Mouse (Mus musculus): Measurements from ENCODE around the gene Erich2.
A peak's percentile ranks its signal among the peaks of the same experiment; 100 is the strongest.

Gene Erich2

DNA sequence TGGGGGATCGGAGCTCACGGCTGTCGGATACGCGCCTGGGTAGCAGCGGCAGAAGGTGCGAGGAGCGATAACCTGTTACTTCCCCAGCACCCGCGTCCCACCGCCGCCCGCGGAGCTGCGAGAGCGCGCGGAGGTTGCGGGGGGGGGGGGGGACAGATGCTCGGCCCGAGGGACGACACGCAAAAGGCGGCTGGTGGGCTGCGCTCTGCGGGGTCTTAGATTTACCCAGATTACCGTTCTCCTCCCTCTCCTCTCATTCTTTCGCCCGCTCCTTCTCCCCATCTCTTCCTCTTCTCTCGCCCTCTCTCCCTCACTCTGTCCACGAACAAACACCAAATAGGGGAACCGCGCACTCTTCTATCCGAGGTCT lies 54.0 kb downstream of the Erich2 start:
- no peak for DNase-seq (ENCODE audit: low read depth)

DNA sequence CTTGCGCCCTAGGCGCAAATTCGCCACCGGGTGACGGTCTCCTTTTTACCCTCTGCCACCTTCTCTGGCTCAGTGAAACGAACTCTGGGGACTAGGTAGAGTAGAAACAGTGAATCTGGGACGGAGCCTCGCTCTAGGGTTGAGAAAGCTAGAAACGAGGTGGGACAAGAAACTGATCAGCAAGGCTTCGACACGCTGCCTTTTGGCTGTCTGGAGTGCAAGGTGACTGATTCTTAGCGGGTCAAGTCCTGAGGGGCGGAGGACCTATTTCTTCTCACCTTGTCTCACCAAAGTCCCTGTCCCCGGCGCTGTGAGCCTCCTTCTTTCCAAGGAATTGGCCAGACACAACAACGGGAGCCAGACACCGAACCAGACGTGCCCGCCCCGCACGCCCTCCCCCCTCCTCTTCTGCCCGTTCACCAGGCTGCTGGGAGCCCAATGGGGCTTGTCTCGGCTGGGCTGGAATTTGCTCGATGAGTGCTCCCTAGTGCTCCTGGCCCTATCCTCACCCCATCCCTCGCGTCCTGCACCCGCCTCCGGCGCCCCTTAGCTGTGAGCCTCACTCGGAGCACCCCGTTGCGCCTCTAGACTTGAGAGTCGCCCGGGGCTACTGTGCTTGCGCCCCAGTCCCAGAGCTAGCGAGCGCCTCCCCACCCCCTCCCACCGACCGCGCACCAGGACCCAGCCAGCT lies 54.5 kb downstream of the Erich2 start:
- no peak for DNase-seq (ENCODE audit: low read depth)

DNA sequence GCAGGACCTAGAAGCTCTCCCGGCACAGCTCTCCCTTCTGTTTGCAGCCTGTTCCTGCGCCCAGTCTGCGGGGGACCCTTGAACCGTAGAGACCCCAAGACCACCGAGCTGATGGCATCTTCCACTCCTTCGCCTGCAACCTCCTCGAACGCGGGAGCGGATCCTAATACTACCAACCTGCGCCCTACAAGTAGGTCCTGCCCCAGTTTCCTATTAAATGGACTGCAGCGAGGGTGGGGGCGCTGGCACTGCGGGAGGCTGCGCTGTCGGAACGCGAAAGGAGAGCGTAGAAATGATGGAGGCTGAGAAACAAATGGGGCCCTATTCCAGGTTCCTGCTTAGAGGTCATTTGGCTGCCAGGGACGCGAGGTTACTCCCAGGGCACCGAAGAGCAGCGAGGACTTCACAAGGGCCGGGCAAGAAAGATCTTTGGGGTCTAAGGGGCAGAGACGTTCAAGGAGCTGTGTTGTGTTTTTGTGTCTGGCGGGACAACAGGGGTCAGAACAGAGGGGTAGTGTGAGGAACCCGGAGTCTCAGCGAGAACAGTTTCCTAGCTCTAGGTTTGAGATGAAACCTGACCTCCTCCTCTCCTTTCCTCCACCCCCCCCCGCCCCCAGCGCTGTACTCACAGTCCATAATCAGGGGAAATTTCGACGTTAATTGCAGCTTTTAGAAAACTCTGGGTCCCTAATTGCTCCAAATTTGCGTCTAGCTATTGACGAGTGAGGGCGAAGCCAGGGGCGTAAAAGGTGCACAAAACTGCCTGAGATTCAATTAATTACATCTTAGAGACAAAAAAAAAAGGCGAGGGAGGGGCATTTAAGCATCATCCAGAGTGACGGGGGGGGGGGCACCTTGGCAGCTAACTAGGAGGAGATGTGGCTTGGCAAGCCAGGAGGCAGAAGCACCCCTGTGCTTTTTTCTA lies 55.4 kb downstream of the Erich2 start:
- DNase-seq (ENCODE audit: low read depth): no peak

DNA sequence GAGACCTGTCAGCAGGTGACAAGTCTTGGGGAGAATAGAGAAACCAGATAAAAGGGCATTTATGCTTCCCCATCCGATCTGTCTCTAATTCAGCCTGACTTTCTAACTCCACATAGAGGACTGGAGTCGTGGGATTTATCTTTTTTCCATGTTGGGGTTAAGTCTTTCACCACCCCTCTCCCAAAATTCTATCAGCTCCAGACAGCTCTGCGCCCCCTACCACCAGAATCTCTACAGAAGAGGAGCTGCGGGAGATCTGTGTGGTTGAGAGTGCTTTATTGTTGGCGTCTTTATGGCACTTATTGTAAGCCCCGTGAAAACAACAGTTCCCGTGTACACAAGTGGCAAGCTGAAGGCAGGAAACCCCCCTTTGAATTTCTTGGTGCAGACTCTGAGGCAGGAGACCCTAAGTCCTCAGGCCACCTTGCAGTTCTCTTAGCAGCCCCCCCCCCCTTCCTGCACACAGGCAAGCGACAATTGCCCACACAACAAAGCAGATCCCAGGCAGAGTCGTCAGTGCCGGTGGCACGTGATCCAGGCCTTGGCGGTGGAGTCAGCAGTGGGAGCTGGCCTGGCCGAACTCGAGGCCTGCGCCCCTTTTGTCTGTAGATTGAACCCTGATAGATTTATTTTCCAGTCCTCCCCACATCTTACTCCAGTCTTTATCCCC lies 56.2 kb downstream of the Erich2 start:
- DNase-seq (ENCODE audit: low read depth): no peak

DNA sequence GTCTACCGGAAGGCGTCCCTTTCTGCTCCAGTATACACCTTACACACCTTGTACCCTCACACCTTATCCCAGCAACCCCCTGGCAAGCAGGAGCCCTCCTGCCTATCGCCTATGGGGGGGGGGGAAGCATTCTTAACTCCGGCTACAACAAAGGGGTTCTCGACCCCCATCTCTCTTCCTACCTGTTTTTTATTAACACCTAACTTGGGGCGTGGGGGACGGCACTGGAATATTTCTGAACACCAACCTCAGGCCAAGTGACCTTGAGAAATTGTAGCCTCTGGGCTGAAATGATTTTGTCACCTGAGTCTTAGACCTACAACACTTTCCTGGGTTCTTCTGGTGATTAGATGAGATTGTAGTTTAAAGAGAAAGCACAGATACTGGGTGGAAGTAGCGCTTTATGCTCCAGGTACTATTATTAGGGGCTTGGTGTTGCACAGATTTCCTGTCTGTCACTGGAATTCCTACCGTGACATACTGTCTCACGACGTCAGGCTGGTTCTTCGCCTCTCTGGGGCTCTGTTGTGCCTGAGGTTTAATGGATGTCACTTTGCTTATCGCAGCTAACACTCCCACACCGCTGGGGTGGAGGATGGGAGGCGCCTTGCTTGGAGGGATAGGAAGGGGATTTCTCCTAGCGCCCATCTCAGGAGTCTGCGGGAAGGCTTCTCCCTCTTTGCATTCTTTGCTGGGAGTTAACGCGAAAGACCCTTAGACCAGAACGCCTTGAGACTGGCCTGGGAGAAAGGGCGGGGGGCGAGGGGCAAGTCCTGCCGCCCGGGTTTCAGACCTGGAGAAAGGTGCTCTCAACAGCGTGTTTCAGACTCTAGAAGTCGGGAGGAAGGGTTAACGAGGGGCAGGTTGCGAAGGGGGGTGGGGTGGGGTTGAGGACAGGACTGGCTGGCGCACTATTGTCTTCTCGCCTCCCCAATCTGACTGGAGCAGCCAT lies 57.3 kb downstream of the Erich2 start:
- no peak for DNase-seq (ENCODE audit: low read depth)

DNA sequence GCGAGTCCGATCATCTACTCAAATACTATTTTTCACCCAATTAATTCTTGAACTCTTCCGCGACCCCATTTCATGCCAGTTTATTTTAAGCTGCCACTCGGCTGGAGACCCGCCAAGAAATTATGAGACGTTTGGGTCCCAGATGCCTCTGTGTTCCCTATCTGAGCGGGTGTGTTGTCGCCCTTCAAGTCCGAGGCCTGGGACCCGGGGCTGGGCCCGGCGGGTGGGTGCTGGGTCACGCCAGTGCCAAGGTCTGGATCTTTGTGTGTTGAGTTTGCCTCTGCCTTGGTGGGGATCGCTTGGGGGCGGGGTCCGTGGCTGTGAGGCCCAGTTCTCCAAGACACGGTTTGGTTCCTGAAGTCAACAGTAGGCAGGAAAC lies 58.0 kb downstream of the Erich2 start:
- DNase-seq (ENCODE audit: low read depth): no peak

DNA sequence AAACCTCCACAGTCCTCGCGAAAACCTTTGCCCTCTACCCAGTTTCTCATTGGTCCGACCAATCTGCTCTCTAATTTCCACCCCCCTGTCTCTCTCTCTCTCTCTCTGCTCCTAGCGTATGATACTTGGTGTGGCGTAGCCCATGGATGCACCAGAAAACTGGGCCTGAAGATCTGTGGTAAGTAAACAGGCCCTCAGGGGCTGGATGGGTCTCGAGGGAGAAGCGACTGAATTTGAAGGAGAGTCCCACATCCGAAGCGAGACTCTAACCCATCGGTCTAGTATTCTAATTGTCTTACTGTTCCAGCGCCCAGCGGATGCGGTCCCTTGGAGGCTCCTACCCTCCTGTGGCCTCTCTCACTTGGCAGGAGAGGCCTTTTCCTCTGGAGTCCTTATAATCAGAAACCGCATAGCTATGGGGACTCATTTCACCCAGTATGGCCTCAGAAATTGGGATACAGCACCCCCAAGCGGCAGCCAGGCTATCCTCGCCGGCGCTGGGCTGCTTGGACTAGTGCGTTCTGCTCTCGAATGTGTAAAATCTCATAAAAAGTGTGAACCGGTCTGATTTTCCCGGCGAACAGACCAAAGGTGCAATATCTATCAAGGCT lies 58.6 kb downstream of the Erich2 start:
- peak; percentile 19 for DNase-seq (ENCODE audit: low read depth)

DNA sequence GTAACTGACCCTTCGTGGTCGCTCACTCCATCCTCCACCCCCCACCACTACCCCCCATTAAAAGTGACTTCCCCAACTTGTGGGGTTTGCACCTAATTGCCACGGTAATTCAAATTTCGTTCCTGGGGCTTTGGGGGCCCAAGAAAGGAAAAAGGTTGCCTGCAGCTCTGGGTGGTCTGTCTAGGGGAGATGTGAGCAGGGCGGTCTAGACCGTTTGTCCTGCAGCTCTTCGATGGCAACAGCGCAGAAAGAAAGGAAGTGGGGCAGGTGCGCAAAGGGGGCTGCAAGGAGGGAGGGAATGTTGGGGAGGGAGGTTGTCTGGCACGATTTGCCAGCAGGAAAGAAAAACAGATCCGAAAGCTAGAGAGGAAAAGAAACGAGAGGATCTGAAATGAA lies 59.1 kb downstream of the Erich2 start:
- no peak for DNase-seq (ENCODE audit: low read depth)

DNA sequence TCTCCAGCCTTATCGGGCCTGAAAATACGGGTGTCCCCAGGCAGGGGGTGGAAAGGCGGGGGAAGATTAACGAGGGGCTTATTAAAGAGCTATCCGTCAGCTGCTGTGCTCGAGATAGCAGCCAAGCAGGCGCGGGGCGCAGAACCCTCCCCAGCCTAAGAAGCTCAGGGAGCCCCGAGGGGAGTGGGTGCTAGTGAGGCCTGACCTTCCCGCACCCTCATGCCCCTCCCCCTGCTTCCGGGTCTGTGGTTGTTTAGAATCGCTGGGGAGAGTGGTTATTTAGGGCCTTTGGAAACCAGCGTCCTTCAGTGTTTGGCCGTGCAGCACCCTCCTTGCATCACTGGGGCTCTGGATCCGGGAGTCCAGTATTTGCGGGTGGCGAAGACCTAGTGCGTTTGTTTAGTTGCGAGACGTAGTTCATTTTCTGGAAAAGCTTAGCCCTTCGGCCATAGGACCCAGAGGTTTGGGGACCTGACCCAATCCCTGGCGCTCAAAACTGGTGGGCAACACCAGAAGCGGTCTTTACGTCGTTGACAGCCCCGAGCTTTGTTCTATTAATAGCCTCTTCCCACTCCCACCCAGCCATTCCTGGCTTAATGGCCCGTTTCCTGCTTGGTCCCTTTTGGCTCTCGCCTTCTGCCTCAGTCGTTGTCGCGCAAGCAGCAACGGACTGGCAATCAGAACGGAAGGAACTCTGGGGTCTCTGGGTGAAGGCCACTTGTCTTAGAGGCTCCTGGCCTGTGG lies 59.8 kb downstream of the Erich2 start:
- no peak for DNase-seq (ENCODE audit: low read depth)

DNA sequence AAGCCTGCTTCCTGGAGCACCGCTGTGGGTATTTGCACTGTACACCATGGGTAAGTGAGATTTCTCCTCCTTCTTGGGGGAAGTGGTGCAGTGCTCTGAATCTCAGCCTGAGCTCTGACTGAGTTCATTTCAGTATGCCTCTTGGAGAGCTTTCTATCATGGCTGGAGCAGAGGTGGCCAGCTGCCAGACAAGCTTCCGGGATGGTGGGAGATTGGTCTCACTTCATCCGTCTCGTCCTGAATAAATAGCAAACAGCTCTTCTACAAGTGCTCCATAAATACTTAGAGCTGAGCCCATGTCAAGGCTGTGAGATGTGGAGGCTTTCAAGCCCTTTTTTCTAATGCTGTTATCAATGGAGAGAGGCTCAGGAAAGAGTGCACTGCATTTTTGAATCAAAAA lies 63.1 kb downstream of the Erich2 start:
- DNase-seq (ENCODE audit: low read depth): no peak

DNA sequence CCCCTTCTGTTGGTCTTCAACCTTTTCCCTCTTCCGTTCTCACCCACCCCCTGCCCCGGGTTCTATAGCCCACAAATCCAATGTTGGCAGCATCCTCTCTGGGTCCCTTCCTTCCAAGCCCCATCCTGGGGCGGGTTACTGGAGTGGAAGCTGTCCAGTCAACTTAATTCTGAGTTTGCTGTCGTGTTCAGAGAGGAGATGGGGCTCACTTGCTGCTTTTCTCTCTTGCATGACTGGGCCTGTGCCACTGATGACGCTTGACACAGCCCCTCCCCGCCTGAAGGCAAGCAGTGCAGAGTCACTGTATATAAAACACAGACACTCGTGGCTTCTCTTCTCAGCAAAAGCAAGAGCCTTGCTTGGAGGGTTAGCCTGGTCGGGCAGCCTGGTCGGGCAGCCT lies 63.6 kb downstream of the Erich2 start:
- no peak for DNase-seq (ENCODE audit: low read depth)

DNA sequence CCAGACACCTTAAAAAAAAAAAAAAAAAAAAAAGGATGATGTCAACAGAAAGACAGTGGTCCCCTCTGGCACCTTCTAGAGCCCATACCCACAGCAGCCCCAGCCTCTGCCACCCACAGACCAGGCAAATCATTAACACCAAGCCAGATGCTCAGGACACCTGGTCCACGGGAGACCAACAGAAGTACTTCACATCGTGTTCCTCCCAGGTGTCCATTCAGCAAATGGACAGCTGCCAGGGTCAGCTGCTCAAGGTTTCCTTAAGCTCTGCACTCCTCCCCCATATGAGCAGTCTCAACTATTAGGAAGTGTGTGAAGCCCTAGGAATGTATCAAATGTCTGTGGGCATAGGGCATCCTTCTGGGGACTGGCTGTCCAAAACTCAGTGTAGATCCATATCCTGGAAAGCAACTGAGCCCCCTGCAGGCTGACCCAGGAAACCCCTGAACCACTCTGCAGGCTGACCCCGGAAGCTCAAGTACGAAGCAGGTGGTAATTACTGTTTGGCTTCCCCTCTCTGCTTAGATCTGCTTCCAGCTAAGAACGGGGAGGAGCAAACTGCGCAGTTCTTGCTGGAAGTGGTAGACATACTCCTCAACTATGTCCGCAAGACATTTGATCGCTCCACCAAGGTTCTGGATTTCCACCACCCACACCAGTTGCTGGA lies 65.1 kb downstream of the Erich2 start:
- DNase-seq (ENCODE audit: low read depth): no peak

DNA sequence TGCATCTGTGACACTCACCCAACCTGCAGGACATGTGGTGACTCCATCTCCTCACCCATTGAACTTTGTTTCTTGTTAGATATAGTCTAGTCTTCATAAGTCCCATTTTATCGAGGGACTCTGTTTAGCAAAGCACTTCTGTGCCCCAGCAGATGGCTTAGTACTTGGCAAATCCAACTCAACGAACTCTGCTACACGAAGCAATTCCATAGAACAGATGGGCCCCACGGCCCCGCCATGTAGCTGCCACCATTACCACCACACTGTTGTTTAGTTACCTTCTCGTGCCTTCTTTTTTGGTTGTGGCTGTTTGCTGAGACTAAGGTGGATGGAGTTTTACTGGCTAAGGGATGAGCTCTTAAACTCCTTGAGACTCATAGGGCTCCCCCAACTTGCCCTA lies 79.6 kb downstream of the Erich2 start:
- no peak for DNase-seq (ENCODE audit: low read depth)

All from NIH3T3 (cell line).